Mouse (Mus musculus) C3H10T1/2 (cell line): ENCODE measurements around the gene Thbs4. TPM values are rescaled to one million over a fixed set of nuclear protein-coding genes. Genes with fewer than 3 reads are reported as not detected.

Experiments
- polyA plus RNA-seq, 2 experiments: library from polyadenylated mRNA; unstranded; fragments of >200 nt; fragmentation: generic; extraction: Trizol; gene quantifications; one replicate each; pipeline ENCODE4 v1.2.1; 2012; ENCODE audit warnings: missing spikeins in 2 of 2

The Thbs4 gene
- polyA plus RNA-seq: not detected

GRCm38 (mm10) chr13:92794462-92795214 lies at the start of gene Thbs4:
Gene Thbs4, minus strand, starts transcription at chr13:92794818.

Other genes with a start within 250 kb of the Thbs4 start
- not detected for gene Spz1, start 218.6 kb downstream of the Thbs4 start, polyA plus RNA-seq
- gene Serinc5, start 183.7 kb downstream of the Thbs4 start, polyA plus RNA-seq: 1 to 10 TPM in 1 of 2 experiments, under 1 TPM in 1; 0.14 to 7.6 TPM
- 1 to 10 TPM in 1 of 2 experiments, under 1 TPM in 1; 0.13 to 2.0 TPM for gene Mtx3, start 49.9 kb upstream of the Thbs4 start, polyA plus RNA-seq